Mouse (Mus musculus) ovary, adult 18-20 months (tissue): ENCODE data around the gene Olfr1024.

Experiments used
- DNase-seq: peaks from one replicate; pipeline ENCODE4 v3.0.0; 2022; ENCODE audit warnings: low spot score, mixed read lengths

The Olfr1024 gene

GRCm38 (mm10) chr2:85904952-85905351, at the start of gene Olfr1024:
Gene Olfr1024, minus strand, starts transcription at chr2:85905052.
- no peak for DNase-seq

- DNase-seq, result no peak
Observed at GRCm38 (mm10) chr2:85950137-85950536, 45.3 kb upstream of the Olfr1024 start, which contains the start of gene Olfr1028. Gene Olfr1028, plus strand, starts transcription at chr2:85950437.

- no peak for DNase-seq
Observed at GRCm38 (mm10) chr2:85921258-85921657, 16.4 kb upstream of the Olfr1024 start, which contains the start of gene Olfr1026. Gene Olfr1026, plus strand, starts transcription at chr2:85921558.

- no peak for DNase-seq
Observed at GRCm38 (mm10) chr2:85914893-85915292, 10.0 kb upstream of the Olfr1024 start, which contains the start of gene Olfr1025-ps1. Gene Olfr1025-ps1, plus strand, starts transcription at chr2:85915193.

- DNase-seq, result no peak
Observed at GRCm38 (mm10) chr2:85913197-85913596, 8.3 kb upstream of the Olfr1024 start.

GRCm38 (mm10) chr2:85885340-85885739, 19.5 kb downstream of the Olfr1024 start, which contains the start of gene Olfr1023:
Gene Olfr1023, plus strand, starts transcription at chr2:85885640.
- DNase-seq, result no peak

GRCm38 (mm10) chr2:85868294-85868693, 36.6 kb downstream of the Olfr1024 start, which contains the start of gene Olfr1022:
Gene Olfr1022, plus strand, starts transcription at chr2:85868594.
- no peak for DNase-seq
